Mouse (Mus musculus) neural tube, embryonic 11.5 days (tissue): ENCODE measurements around the gene Ankrd44. TPM values are rescaled to one million over a fixed set of nuclear protein-coding genes. Genes with fewer than 3 reads are reported as not detected.

Experiments
- ATAC-seq: fragments of 200-750 bp; cut with Nextera tagmentation; 2 replicates; pipeline ENCODE4 v1.8.0; 2017; ENCODE audit warnings: moderate number of reproducible peaks, mild to moderate bottlenecking, moderate TSS enrichment, moderate library complexity; ENCODE audit not compliant: insufficient read depth, low FRiP score, low TSS enrichment
- DNase-seq: peaks from one replicate; pipeline ENCODE4 v3.0.0-alpha.2; 2015; ENCODE audit warnings: low spot score
- H3K27ac ChIP-seq: fragments of 300-500 bp; sonication (generic); 2 replicates; pipeline ENCODE4 v1.5.1; 2014; ENCODE audit warnings: low read depth, mild to moderate bottlenecking, low read length
- H3K27me3 ChIP-seq: fragments of 300-500 bp; sonication (generic); 2 replicates; pipeline ENCODE4 v1.6.1; 2014; ENCODE audit warnings: mild to moderate bottlenecking, low read length, mixed read lengths; ENCODE audit not compliant: control insufficient read depth, insufficient read depth
- H3K36me3 ChIP-seq: fragments of 300-500 bp; sonication (generic); 2 replicates; pipeline ENCODE4 v1.6.1; 2014; ENCODE audit warnings: mild to moderate bottlenecking, low read length, moderate library complexity, mixed read lengths; ENCODE audit not compliant: control insufficient read depth, insufficient read depth
- H3K4me1 ChIP-seq: fragments of 300-500 bp; sonication (generic); 2 replicates; pipeline ENCODE4 v1.6.1; 2014; ENCODE audit warnings: low read length, mixed read lengths; ENCODE audit not compliant: control insufficient read depth, insufficient read depth
- H3K4me2 ChIP-seq: fragments of 300-500 bp; sonication (generic); 2 replicates; pipeline ENCODE4 v1.6.1; 2014; ENCODE audit warnings: low read depth, mild to moderate bottlenecking, moderate library complexity
- H3K4me3 ChIP-seq: fragments of 300-500 bp; sonication (generic); 2 replicates; pipeline ENCODE4 v1.5.1; 2014; ENCODE audit warnings: low read depth, low read length
- H3K9ac ChIP-seq: fragments of 300-500 bp; sonication (generic); 2 replicates; pipeline ENCODE4 v1.6.1; 2014; ENCODE audit warnings: mild to moderate bottlenecking, low read length
- H3K9me3 ChIP-seq: fragments of 300-500 bp; sonication (generic); 2 replicates; pipeline ENCODE4 v1.6.1; 2016; ENCODE audit warnings: low read length; ENCODE audit not compliant: control insufficient read depth
- WGBS: fragments of 180-500 bp; shearing (Covaris S2); extraction: QIAGEN DNeasy Blood & Tissue Kit; methylation state at CpG from one replicate; pipeline ENCODE4 v1.1.7; 2014; 5-methylcytosine and 5-hydroxymethylcytosine counted together
- microRNA-seq: library from miRNA; unstranded; fragments of <30 nt; microRNA quantifications from one replicate; pipeline ENCODE4, GENCODE M21; 2016
- polyA plus RNA-seq: library from polyadenylated mRNA; unstranded; fragments of >200 nt; fragmentation: Nextera tagmentation; extraction: Ambion mirVana; gene quantifications from 2 replicates; pipeline ENCODE4 v1.2.1, GENCODE M21; 2014

Ankrd44 gene
- polyA plus RNA-seq, 1 experiment from 2014 or later: 13.3 TPM

GRCm38 (mm10) chr1:54601692-54602091 is 324.5 kb downstream of the Ankrd44 start:
- no peaks in the 10 kb centered on the region for H3K4me1 ChIP-seq
- H3K4me2 ChIP-seq: no peak overlapping the region
- 96% methylated on average over 9 of the region's 9 CpGs for WGBS
- no peaks in the 10 kb centered on the region for H3K27me3 ChIP-seq
- no peaks in the 10 kb centered on the region for H3K9me3 ChIP-seq
- no peaks in the 10 kb centered on the region for H3K36me3 ChIP-seq
- DNase-seq (no peak), ATAC-seq (no peak)
- H3K4me3 ChIP-seq: no peak overlapping the region
- no peak overlapping the region for H3K9ac ChIP-seq
- no peak overlapping the region for H3K27ac ChIP-seq

GRCm38 (mm10) chr1:54600275-54600674 is 325.9 kb downstream of the Ankrd44 start:
- Histone ChIP-seq H3K27me3 (no peaks in the 10 kb centered on the region), H3K27ac (no peak overlapping the region), H3K9ac (no peak overlapping the region), H3K4me3 (no peak overlapping the region), H3K4me2 (no peak overlapping the region), H3K36me3 (no peaks in the 10 kb centered on the region), H3K4me1 (no peaks in the 10 kb centered on the region), H3K9me3 (no peaks in the 10 kb centered on the region)
- 60% methylated on average over 1 of the region's 1 CpGs for WGBS
- DNase-seq (no peak), ATAC-seq (no peak)

- Histone ChIP-seq H3K9me3 (no peaks in the 10 kb centered on the region), H3K4me2 (no peak overlapping the region), H3K4me1 (no peaks in the 10 kb centered on the region), H3K27me3 (no peaks in the 10 kb centered on the region), H3K36me3 (no peaks in the 10 kb centered on the region), H3K4me3 (no peak overlapping the region), H3K9ac (no peak overlapping the region), H3K27ac (no peak overlapping the region)
- no peak for DNase-seq
- WGBS: 88% methylated on average over 4 of the region's 4 CpGs
- no peak for ATAC-seq
Observed at GRCm38 (mm10) chr1:54597594-54598217, 328.5 kb downstream of the Ankrd44 start.

- Histone ChIP-seq H3K4me3 (no peak overlapping the region), H3K27me3 (no peaks in the 10 kb centered on the region), H3K27ac (no peak overlapping the region), H3K4me2 (no peak overlapping the region), H3K4me1 (no peaks in the 10 kb centered on the region), H3K9ac (no peak overlapping the region), H3K36me3 (no peaks in the 10 kb centered on the region), H3K9me3 (no peaks in the 10 kb centered on the region)
- no peak for ATAC-seq
- DNase-seq: no peak
- 90% methylated on average over 2 of the region's 2 CpGs for WGBS
Observed at GRCm38 (mm10) chr1:54596151-54596550, 330.0 kb downstream of the Ankrd44 start.

Small RNA genes within 50 kb of the gene (microRNA-seq; reads per million reads assigned to microRNA genes)
- not detected for gene Gm24053

Other genes with a start within 250 kb of the Ankrd44 start
- gene Sf3b1, start 101.1 kb upstream of the Ankrd44 start, polyA plus RNA-seq: 336 and 339 TPM in 2 replicates
- gene Coq10b, start 126.4 kb upstream of the Ankrd44 start, polyA plus RNA-seq: 30.6 and 31.9 TPM in 2 replicates
- 404 and 440 TPM in 2 replicates for gene Hspe1, start 161.7 kb upstream of the Ankrd44 start, polyA plus RNA-seq
- gene Hspd1, start 161.9 kb upstream of the Ankrd44 start, polyA plus RNA-seq: 389 and 397 TPM in 2 replicates
- 141 and 145 TPM in 2 replicates for gene Mob4, start 204.8 kb upstream of the Ankrd44 start, polyA plus RNA-seq